Mouse (Mus musculus): Measurements from ENCODE around the gene Bbs9.

The Bbs9 gene

GRCm38 (mm10) chr9:22468170-22468898 lies 7.2 kb upstream of the Bbs9 start:
- peak; percentile 72 for DNase-seq (ENCODE audit: low read depth)

- no peak for DNase-seq (ENCODE audit: low read depth)
Measured at GRCm38 (mm10) chr9:22468899-22469259, 6.6 kb upstream of the Bbs9 start.

- DNase-seq (ENCODE audit: low read depth), result no peak
Measured at GRCm38 (mm10) chr9:22469643-22470042, 5.9 kb upstream of the Bbs9 start, which contains the start of gene Rp9. Rp9 (minus strand) TSS chr9:22469743.

- no peak for DNase-seq (ENCODE audit: low read depth)
Measured at GRCm38 (mm10) chr9:22476265-22476664, 750 bp downstream of the Bbs9 start.

GRCm38 (mm10) chr9:22478946-22479345 lies 3.4 kb downstream of the Bbs9 start:
- no peak for DNase-seq (ENCODE audit: low read depth)

- no peak for DNase-seq (ENCODE audit: low read depth)
Measured at GRCm38 (mm10) chr9:22483866-22484561, 8.5 kb downstream of the Bbs9 start.

- no peak for DNase-seq (ENCODE audit: low read depth)
Measured at GRCm38 (mm10) chr9:22484562-22485308, 9.2 kb downstream of the Bbs9 start.

GRCm38 (mm10) chr9:22486211-22486610 lies 10.7 kb downstream of the Bbs9 start:
- no peak for DNase-seq (ENCODE audit: low read depth)

GRCm38 (mm10) chr9:22488963-22489362 lies 13.4 kb downstream of the Bbs9 start:
- no peak for DNase-seq (ENCODE audit: low read depth)

- DNase-seq (ENCODE audit: low read depth), result no peak
Measured at GRCm38 (mm10) chr9:22494203-22494807, 18.8 kb downstream of the Bbs9 start.

- DNase-seq (ENCODE audit: low read depth), result no peak
Measured at GRCm38 (mm10) chr9:22495133-22495532, 19.6 kb downstream of the Bbs9 start.

GRCm38 (mm10) chr9:22497021-22497767 lies 21.7 kb downstream of the Bbs9 start:
- DNase-seq (ENCODE audit: low read depth), result no peak

GRCm38 (mm10) chr9:22502972-22503371 lies 27.5 kb downstream of the Bbs9 start:
- DNase-seq (ENCODE audit: low read depth), result no peak

- DNase-seq (ENCODE audit: low read depth), result no peak
Measured at GRCm38 (mm10) chr9:22503581-22503980, 28.1 kb downstream of the Bbs9 start.

GRCm38 (mm10) chr9:22505574-22505973 lies 30.1 kb downstream of the Bbs9 start:
- DNase-seq (ENCODE audit: low read depth), result no peak

- no peak for DNase-seq (ENCODE audit: low read depth)
Measured at GRCm38 (mm10) chr9:22515076-22515475, 39.6 kb downstream of the Bbs9 start.

GRCm38 (mm10) chr9:22518394-22519041 lies 43.0 kb downstream of the Bbs9 start:
- peak; percentile 46 for DNase-seq (ENCODE audit: low read depth)

- no peak for DNase-seq (ENCODE audit: low read depth)
Measured at GRCm38 (mm10) chr9:22523460-22523859, 47.9 kb downstream of the Bbs9 start.

GRCm38 (mm10) chr9:22530734-22531489 lies 55.4 kb downstream of the Bbs9 start:
- no peak for DNase-seq (ENCODE audit: low read depth)

- DNase-seq (ENCODE audit: low read depth), result no peak
Measured at GRCm38 (mm10) chr9:22532112-22532511, 56.6 kb downstream of the Bbs9 start.

All from c-Kit-positive CD71-negative TER-119-negative erythroid progenitor cells, embryonic 14.5 days (primary cell).